Mouse (Mus musculus) spleen, adult 2 months (tissue): ENCODE measurements around the gene Dis3. TPM values are rescaled to one million over a fixed set of nuclear protein-coding genes. Genes with fewer than 3 reads are reported as not detected.

Experiments
- DNase-seq, 2 experiments: peaks; one replicate each; pipeline versions ENCODE4 v3.0.0 to v3.0.0-alpha.2; 2012 to 2021; ENCODE audit warnings: low spot score in 2 of 2, low read depth in 1 of 2
- H3K27ac ChIP-seq: fragments of 200-500 bp; 2 replicates; pipeline ENCODE4 v1.5.1; 2012; ENCODE audit warnings: low read length, inconsistent platforms; ENCODE audit not compliant: insufficient read depth
- H3K27me3 ChIP-seq: fragments of 200-500 bp; 2 replicates; pipeline ENCODE4 v1.6.1; 2012; ENCODE audit warnings: mild to moderate bottlenecking, moderate library complexity, low read length, inconsistent platforms; ENCODE audit not compliant: control insufficient read depth, insufficient read depth
- H3K36me3 ChIP-seq: fragments of 200-500 bp; 2 replicates; pipeline ENCODE4 v1.6.1; 2012; ENCODE audit warnings: mild to moderate bottlenecking, low read length, inconsistent platforms; ENCODE audit not compliant: control insufficient read depth, insufficient read depth
- H3K4me1 ChIP-seq: fragments of 200-500 bp; 2 replicates; pipeline ENCODE4 v1.6.1; 2011; ENCODE audit warnings: inconsistent platforms; ENCODE audit not compliant: control insufficient read depth, insufficient read depth, insufficient read length
- H3K4me3 ChIP-seq: fragments of 200-500 bp; 2 replicates; pipeline ENCODE4 v1.5.1; 2011; ENCODE audit warnings: mild to moderate bottlenecking, inconsistent platforms; ENCODE audit not compliant: insufficient read depth, insufficient read length; ENCODE audit errors: extremely low read depth
- CTCF ChIP-seq: fragments of 200-500 bp; IDR thresholded peaks from 2 replicates; pipeline ENCODE4 v1.5.1; 2011; ENCODE audit warnings: mild to moderate bottlenecking, inconsistent platforms; ENCODE audit not compliant: insufficient read depth, insufficient read length, insufficient replicate concordance; ENCODE audit errors: extremely low read depth
- POLR2A ChIP-seq: fragments of 200-500 bp; IDR thresholded peaks from 2 replicates; pipeline ENCODE4 v1.6.1; 2011; ENCODE audit warnings: low read depth, low read length, inconsistent platforms
- WGBS: fragments of 180-500 bp; shearing (Covaris S2); methylation state at CpG from one replicate; pipeline ENCODE4 v1.1.7; 2018; 5-methylcytosine and 5-hydroxymethylcytosine counted together
- polyA plus RNA-seq: library from polyadenylated mRNA; depleted of rRNA; stranded (reverse); fragments of >200 nt; gene quantifications from 2 replicates; pipeline ENCODE4 v1.2.3, GENCODE M21; 2012

Dis3 gene
- polyA plus RNA-seq, 1 experiment: 3.2 TPM

GRCm38 (mm10) chr14:99108762-99109161, 9.2 kb upstream of the Dis3 start:
- Histone ChIP-seq H3K27me3 (no peaks in the 10 kb centered on the region), H3K4me3 (no peak overlapping the region), H3K4me1 (no peaks in the 10 kb centered on the region), H3K36me3 (peaks cover 26% of the 10 kb centered on the region), H3K27ac (no peak overlapping the region)
- DNase-seq: no peak
- 73% methylated on average over 6 of the region's 6 CpGs for WGBS
- TF ChIP-seq CTCF (no peak), POLR2A (no peak)

- Histone ChIP-seq H3K36me3 (peaks cover 23% of the 10 kb centered on the region), H3K4me1 (no peaks in the 10 kb centered on the region)
Measured at GRCm38 (mm10) chr14:99107631-99108187, 8.1 kb upstream of the Dis3 start.

DNA sequence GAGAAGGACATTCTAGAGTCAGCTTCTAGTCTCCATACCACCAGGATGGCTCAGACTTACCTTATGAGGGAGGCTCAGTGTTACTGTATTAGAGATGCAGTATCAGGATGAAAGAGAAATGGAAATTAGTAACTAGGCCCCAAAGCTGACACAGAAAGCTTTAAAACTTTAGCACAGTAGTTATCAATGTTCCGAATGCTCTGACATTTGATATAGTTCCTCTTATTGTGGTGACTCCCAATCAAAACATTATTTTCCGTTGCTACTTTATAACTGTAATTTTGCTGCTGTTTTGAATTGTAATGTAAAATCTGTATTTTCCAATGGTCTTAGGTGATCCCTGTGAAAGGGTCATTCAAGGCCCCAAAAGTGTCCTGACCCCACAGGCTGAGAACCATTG, 7.1 kb upstream of the Dis3 start:
- WGBS: 91% methylated on average over 2 of the region's 2 CpGs
- no peak for DNase-seq
- Histone ChIP-seq H3K36me3 (peaks cover 21% of the 10 kb centered on the region), H3K27me3 (no peaks in the 10 kb centered on the region), H3K4me1 (no peaks in the 10 kb centered on the region), H3K4me3 (no peak overlapping the region), H3K27ac (no peak overlapping the region)
- TF ChIP-seq POLR2A: no peak
- TF ChIP-seq CTCF: no peak

More at GRCm38 (mm10) chr14:99107631-99108187, 8.1 kb upstream of the Dis3 start:
- Histone ChIP-seq H3K27me3 (no peaks in the 10 kb centered on the region), H3K4me3 (no peak overlapping the region), H3K27ac (no peak overlapping the region)
- DNase-seq: no peak
- WGBS: 89% methylated on average over 2 of the region's 2 CpGs
- no peak for TF ChIP-seq CTCF
- TF ChIP-seq POLR2A: no peak

DNA sequence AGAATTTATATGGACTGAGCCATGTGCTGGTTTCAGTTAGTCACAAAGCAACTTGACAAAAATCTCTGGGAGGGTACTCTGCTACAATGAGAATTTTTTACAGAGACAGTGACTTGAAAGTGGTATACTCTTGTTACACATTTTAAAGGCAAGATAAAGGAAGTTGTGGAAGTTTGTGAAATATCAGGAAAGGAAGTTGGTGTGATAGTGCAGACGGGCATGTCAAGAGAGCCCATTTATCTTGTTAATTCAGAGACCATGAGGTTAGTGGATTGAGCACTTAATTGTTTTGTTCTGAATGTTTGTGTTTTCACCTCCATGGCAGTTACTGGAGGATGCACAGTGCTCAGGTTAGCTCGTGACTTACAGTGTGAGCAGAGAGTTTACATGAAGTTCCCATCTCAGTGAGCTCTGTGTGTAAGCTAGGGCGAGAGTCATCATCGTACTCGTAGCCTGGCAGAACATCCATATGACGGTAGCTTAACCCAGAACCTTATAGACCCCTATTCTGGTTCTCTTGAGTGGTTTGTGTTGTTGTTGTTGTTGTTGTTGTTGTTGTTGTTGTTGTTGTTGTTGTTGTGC, 5.1 kb upstream of the Dis3 start:
- H3K36me3 ChIP-seq: peaks cover 15% of the 10 kb centered on the region
- no peaks in the 10 kb centered on the region for H3K27me3 ChIP-seq
- no peaks in the 10 kb centered on the region for H3K4me1 ChIP-seq
- 89% methylated on average over 6 of the region's 6 CpGs for WGBS
- no peak for DNase-seq
- no peak overlapping the region for H3K4me3 ChIP-seq
- no peak overlapping the region for H3K27ac ChIP-seq
- TF ChIP-seq POLR2A (no peak), CTCF (no peak)

DNA sequence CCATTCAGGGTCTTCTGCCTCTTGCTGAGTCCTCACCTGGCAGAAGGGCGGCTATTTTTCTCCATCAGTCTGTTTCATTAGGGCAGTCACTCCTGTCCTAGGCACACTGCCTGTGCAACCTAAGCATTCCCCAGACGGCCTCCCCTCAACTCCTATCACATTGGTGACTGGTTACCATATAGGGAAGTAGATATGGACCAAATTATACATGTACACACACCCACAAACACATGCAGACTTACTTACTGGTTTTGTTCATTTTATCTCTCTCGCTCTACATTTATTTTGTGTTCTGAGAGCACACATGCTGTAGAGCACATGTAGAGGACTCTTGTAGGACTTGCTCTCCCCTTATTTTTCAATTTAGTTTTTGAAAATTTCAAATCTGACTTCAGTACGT, 3.5 kb upstream of the Dis3 start:
- WGBS: 86% methylated on average over 4 of the region's 4 CpGs
- no peak overlapping the region for H3K27ac ChIP-seq
- TF ChIP-seq CTCF (no peak), POLR2A (no peak)
- H3K27me3 ChIP-seq: no peaks in the 10 kb centered on the region
- peaks cover 3% of the 10 kb centered on the region for H3K4me1 ChIP-seq
- DNase-seq: no peak
- H3K36me3 ChIP-seq: peaks cover 5% of the 10 kb centered on the region; the same call in 1 of the 2 replicates
- no peak overlapping the region for H3K4me3 ChIP-seq

- WGBS: 3% methylated on average over 20 of the region's 20 CpGs
- peak in 1 of 2 experiments; percentile 5 for DNase-seq
- Histone ChIP-seq H3K27me3 (no peaks in the 10 kb centered on the region), H3K4me1 (peaks cover 3% of the 10 kb centered on the region), H3K4me3 (peak overlapping the region; percentile 94), H3K36me3 (peaks cover 13% of the 10 kb centered on the region), H3K27ac (peak overlapping the region; percentile 48; the same call in 1 of the 2 replicates)
- TF ChIP-seq CTCF (no peak), POLR2A (no peak)
Measured at GRCm38 (mm10) chr14:99099967-99100587, 507 bp upstream of the Dis3 start.

GRCm38 (mm10) chr14:99088947-99089346, 10.6 kb downstream of the Dis3 start:
- H3K36me3 ChIP-seq: peaks cover 29% of the 10 kb centered on the region

More at GRCm38 (mm10) chr14:99088947-99089346, 10.6 kb downstream of the Dis3 start:
- DNase-seq: no peak
- TF ChIP-seq CTCF: no peak
- TF ChIP-seq POLR2A: no peak
- 96% methylated on average over 7 of the region's 7 CpGs for WGBS
- Histone ChIP-seq H3K4me1 (no peaks in the 10 kb centered on the region), H3K4me3 (no peak overlapping the region), H3K27ac (no peak overlapping the region), H3K27me3 (no peaks in the 10 kb centered on the region)
